Mouse (Mus musculus): ENCODE results near the gene Rbm12.

The Rbm12 gene

DNA sequence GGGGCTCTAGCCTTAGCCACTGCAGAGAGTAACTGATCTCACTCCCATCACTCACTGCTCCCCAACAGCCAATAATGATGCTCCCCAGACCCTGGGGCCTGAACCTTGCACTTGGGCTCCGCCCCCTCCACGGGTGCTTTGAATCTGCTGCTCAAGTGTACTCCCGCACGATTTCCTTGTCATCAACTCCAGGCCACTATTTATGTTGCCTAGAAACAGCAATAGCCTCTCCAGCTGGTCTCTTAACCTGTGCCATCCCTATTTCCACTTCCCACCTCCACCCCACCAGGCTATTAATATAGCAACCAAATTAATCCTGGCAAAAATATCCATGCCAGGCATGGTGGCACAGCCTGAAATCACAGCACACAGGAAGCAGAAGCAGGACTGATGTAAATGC is 32.1 kb downstream of the Rbm12 start:
- DNase-seq (ENCODE audit: low spot score): no peak

DNA sequence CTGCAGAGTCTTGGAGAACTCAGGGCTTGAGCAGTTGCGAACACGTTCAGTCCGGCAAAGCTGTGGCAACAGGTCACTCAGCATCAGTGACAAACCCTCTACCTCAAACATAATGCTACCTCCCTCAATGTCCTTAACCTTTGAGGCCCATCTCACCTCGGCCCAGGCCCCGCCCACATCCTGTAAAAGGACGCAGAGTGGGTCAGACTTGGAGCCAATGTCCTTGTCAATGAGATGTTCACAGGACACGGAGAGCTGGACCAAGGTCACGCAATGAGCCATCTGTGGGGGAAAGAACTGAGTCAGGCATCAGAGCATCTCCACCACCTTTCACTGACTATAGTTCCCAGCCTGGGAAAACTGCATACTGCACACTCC is 32.6 kb downstream of the Rbm12 start:
- DNase-seq (ENCODE audit: low spot score): no peak

DNA sequence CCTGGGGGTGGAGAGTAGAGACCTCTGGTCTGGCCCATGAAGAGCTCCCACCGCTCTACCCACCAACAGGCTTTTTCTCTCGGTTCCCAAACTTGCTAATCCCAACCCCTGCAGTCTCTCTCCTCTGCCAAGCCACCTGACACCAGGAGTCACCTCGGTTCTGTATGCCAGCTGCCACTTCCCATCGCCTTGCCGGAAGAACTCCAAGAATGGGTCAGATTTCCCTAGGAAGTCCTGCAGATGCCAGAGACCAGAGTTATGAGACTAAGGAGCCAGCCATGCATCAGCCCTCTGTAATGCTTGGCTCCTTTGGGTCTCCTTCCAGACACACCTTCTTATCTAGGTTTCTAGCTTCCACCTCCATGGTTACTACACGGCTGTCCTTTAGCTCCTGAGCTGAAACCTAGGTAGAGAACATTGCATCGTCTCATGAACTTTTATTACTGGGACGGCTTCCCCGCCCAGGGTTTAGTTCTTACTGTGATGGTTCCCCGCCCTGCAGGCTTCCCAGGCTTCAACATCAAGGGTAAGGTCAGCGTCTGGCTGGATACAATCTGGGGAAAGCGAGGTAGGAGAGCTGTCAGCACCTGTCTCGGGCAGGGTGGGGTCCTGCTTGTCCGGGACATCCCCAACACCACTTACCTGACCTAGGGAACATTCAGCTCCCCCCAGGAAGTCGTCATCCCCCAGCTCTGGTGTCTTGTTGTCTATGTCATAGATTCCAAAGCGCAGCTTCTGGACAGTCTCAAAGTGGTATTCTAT is 33.2 kb downstream of the Rbm12 start:
- no peak for DNase-seq (ENCODE audit: low spot score)

DNA sequence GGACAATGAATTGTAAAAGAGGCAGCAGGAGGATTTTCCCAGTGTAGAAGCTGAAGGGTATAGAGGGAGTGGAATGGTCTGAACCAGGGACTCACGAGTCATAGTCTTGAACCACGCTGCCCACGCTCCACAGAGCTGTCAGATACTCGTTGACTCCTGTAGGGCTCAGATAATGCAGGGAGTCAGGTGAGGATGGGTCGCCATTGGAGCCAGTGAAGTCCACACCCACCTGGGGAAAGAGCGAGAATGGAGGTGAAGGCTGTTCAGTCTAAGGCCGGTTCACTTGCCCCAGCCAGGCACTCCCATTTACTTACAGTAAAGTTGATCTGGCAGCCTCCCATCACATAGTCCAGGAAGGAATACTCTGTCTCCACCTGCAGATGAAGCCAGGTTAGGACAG is 34.3 kb downstream of the Rbm12 start:
- no peak for DNase-seq (ENCODE audit: low spot score)

DNA sequence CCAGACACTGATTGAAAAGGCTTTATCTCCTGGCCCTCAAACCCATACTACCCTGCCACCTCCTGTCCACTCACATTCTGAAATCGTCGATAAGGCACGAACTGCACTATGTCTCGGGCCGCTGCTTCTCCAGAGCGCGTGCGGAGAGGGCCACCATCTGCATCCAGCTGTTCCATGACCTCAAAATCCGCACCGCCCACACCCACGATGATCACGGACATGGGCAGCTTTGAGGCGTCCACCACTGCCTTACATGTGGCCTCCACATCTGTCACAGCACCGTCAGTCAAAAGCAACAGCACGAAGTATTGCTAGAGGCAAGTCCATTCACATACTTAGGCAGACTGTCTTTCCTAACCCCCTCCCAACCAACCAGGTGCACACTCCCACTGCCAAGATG is 38.1 kb downstream of the Rbm12 start:
- no peak for DNase-seq (ENCODE audit: low spot score)

DNA sequence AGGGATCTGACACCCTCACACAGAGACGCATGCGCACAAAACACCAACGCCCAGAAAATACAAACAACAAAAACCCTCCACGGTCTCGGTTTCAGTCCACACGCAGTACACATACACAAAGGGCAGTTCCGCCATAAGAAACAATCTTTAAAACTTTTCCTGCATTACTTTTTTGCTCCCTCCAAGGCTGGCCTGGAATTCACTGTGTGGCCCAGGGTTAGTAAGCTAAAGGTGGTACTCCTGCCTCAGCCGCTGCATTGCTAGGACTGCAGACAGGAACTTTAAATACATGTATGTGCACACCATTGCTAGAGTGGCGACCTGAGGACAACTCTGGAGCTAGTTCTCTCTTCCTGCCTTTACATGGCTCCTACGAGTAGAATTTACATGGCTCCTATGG is 40.5 kb downstream of the Rbm12 start:
- no peak for DNase-seq (ENCODE audit: low spot score)

DNA sequence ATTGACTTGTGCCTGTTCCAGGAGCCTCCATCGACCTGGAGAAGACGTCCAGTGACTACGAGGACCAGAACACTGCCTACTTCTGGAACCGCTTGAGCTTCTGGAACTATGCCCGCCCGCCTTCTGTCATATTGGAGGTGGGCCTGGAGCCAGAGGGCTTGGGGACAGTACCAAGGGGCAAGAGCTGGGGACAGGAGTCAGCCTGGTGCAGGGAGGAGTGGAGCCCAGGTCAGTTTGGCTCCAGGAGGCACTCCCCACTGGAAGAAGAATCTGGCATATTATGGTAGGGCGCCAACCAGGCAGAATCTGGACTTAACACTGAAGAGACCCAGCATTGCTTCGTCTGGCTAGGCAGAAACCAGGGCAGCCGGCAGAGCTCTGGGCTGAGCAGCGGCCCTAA is 43.9 kb downstream of the Rbm12 start:
- no peak for DNase-seq (ENCODE audit: low spot score)

DNA sequence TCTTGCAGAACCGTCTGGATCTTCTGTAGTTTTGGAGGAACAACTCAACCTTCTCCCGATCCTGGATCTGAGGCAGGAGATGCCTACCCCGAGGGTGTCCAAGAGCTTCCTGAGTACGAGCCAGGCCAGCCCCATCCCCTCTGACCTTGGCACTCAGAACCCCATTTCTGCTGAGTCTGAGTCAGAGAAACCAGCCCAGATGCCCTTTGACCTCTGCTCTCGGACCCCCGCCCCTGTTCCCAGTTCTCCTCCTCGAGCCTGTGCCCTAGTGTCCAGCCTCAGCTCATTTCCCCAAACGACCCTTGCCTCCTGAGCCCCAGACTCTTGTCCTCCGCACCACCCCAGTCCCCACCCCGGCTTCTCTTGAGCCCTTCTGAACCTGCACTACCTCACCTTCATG is 45.7 kb downstream of the Rbm12 start:
- DNase-seq (ENCODE audit: low spot score): no peak

DNA sequence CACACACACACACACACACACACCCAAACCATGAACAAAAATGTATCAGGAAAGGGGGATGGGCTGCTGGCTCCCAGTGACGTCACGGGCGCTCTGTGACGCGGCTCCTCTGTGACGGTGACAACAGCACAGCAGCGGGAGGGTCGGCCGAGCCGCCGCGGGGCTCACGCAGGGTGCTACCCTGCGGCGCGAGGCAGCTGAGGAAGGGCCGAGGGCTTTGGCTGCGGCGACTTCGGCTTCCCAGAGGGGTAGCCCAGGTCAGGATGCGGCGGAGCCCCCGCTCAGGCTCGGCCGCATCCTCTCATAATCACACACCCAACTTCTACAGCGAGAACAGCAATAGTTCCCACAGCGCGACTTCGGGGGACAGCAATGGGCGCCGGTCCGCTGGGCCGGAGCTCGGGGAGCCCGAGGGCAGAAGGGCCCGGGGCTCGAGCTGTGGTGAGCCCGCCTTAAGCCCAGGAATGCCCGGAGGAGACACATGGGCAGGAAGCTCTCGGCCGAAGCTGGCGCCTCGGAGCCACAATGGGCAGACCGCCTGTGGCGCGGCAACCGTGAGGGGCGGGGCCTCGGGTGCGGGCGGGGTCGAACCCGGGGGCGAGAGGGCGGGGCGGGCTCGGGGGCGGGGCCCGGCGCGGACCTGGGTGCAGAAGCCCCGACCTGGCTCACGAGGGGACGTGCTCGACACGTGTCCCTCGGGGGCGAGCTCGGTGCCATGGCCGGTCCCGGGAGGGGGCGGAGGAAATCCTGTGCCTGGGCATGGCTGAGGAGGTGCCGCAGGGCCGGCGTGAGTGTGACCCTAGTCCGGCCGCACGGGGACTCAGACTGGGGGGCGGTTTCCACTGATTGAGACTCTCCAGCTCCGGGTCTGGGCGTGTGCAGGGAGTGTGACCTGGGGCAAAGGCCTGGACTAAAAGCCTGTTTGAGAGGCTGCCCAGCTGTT is 46.4 kb downstream of the Rbm12 start, which contains the start of gene Spag4:
TSS of gene Spag4 (plus strand) at position 77 of the 943 bp plus-strand sequence.
- peak; percentile 56 for DNase-seq (ENCODE audit: low spot score)

DNA sequence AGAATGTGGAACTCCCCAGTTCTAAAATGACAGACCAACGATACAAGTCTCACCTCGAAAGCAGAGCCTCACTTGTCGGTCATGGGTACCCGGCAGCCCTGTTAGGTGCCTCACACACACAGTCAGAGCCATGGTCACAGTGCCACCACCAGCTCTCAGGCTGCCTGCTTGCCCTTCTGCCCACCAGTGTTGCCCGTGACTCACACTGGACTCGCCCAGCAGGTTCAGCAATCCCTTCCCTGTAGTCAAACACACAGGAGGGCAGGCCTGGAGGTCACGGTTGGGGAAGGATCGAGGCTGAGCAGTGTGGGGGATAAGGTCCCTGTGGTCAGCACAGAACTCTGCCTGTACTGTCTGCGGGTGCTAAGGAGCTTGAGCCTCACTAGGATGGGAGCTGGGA is 59.0 kb downstream of the Rbm12 start, which contains the start of gene Fer1l4:
TSS of gene Fer1l4 (minus strand) at position 132 of the 400 bp plus-strand sequence.
- DNase-seq (ENCODE audit: low spot score): no peak

DNA sequence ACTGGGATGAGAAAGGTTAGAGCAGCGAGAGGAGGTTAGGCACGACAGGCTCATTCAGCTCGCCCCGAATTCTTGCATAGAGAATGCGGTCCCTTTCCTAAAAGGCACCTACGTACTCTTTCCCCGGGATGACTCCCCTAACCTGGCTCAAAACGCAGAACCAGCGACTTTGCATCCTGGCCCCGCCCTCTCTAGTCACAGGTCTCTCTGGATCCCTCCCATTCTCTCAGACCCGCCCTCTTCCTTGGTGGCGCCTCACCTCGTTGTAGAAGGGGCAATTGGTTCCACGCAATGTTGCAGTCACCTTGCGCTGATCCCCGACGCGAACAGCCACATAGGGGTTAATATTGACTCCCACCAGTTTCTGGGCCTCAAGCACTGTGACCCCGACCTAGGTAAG is 63.8 kb downstream of the Rbm12 start:
- no peak for DNase-seq (ENCODE audit: low spot score)

DNA sequence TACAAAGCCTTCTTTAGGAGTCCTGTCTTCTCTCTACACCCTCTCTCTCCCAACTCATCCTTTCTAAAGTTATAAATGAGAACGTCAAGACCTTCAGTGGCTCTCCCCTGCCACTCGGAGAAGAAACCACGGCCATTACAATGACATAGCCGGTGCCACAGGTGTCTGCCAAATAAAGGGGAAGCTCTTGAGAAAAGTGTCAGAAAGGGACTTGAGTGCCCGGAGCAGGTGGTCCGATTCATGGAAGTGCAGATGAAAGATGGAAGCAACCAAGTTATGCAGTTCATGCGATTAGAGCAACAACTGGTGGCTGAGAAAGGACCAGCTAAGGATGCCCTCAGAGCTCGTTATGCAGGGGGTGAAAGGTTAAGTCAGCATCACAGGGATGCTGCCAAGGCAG is 68.9 kb downstream of the Rbm12 start:
- no peak for DNase-seq (ENCODE audit: low spot score)

Data from layer of hippocampus, adult 11-12 months (tissue).